Mouse (Mus musculus) ES-E14 (cell line): Measurements from ENCODE around the gene Acrbp.

Experiments
- CHD2 ChIP-seq: IDR thresholded peaks from 2 replicates; pipeline ENCODE4 v1.6.1; 2014; ENCODE audit warnings: mild to moderate bottlenecking, low read depth, low read length, inconsistent platforms
- MAFK ChIP-seq: IDR thresholded peaks from 2 replicates; pipeline ENCODE4 v1.6.1; 2014; ENCODE audit warnings: mild to moderate bottlenecking, low read depth, low read length, inconsistent platforms; ENCODE audit not compliant: insufficient read depth
- ZC3H11A ChIP-seq: IDR thresholded peaks from 2 replicates; pipeline ENCODE4 v1.6.1; 2012; ENCODE audit warnings: low read depth, mild to moderate bottlenecking, inconsistent platforms, low read length, borderline replicate concordance
- ZNF384 ChIP-seq: IDR thresholded peaks from 2 replicates; pipeline ENCODE4 v1.6.1; 2012; ENCODE audit warnings: low read depth, low read length, inconsistent platforms

DNA sequence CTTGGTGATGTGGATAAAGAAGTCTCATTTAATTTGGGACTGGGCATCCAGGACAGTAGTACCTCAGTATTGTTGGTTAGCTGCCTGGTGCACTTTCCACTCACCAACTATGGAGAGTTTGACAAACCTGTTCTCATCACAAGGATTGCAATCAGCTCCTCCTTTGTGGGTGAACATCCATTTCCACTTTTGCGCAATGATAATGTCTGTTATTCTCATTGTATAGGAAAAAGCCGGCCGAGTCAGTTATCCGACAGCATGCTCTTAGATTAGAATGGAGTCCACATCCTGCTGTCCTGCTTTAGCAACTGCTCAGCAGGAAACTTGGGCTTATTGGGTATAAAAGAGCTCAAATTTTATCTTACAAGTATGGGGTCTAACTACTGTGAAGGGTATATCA lies 10.8 kb upstream of the Acrbp start:
- TF ChIP-seq ZC3H11A (no peak), ZNF384 (no peak), MAFK (no peak), CHD2 (no peak)
